Mouse (Mus musculus): ENCODE measurements around the gene Mthfd1. TPM values are rescaled to one million over a fixed set of nuclear protein-coding genes. Genes with fewer than 3 reads are reported as not detected.

The Mthfd1 gene
- polyA plus RNA-seq, 1 experiment from 2014 or later: 65.6 TPM

DNA sequence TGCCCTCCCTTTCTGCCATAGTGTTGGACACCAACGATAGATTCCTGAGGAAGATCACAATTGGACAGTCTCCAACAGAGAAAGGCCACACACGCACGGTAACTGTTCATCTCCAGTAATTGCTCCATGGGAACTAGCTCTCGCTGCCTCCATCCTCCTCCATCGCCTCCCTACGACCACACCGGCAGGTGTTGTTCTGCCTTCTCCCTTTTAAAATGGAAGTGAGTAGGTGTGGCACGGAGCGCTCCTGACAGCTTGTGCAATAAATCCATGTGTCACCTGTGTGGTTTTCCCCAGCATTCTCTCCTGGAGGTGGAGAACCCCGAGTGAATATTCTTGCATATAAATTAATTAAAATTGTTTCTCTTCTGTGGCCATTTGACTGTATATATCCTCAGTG lies 45.3 kb downstream of the Mthfd1 start:
- in situ Hi-C loops (cut with MboI; ENCODE audit: low pct_unique_long_range_greater_than_20kb): no loop called here
- TF ChIP-seq CTCF (IDR thresholded peaks at IDR 0.05): no peak
- CTCF ChIA-PET: interaction anchor here (2.6 kb wide), 1 partner anchor 41 kb away, joined by 10 read pairs; no protein-coding TSS in a partner anchor
- DNase-seq (ENCODE audit: low read depth, low spot score): no peak
- no peak for ATAC-seq
- no peaks in the 10 kb centered on the region for H3K27me3 ChIP-seq
- POLR2A ChIA-PET: no interaction called here

DNA sequence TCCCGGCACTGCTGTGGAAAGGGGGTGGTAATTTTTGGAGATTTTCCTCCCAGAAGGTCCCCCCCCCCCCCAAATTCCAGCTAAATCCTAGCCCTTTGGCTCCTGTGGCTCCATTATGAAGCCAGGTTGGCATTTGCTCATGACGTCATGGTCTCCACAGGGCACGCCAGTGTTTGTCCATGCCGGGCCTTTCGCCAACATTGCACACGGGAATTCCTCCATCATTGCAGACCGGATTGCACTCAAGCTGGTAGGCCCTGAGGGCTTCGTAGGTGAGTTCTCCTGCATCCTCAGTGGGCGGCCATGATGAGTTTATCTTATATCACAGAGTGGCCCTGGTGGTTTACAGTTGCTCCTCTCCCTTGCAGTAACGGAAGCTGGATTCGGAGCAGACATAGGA lies 48.4 kb downstream of the Mthfd1 start:
- TF ChIP-seq CTCF (IDR thresholded peaks at IDR 0.05): no peak
- CTCF ChIA-PET: interaction anchor here (1.4 kb wide), 1 partner anchor 10 kb away, joined by 4 read pairs; no protein-coding TSS in a partner anchor
- POLR2A ChIA-PET: no interaction called here

DNA sequence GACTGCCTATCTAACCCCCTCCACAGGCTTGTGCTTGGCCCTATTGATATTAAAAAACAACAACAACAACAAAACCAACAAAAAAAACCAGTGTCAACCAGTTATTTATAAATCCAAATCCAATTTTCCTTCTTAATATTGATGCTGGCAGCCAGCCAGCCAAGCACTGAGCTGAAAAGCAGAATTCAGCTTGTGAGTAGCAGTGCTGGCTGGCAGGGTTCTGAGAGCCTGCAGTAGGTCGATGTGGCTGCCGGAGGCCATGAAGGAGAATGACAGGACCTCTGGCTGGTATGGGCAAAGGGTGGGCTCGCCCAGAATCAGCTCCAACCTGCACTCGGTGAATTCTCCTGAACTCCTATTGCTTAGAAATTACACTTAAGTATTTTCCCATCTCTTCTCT lies 49.1 kb downstream of the Mthfd1 start:
- ChIA-PET CTCF (interaction anchor here (1.4 kb wide), 1 partner anchor 11 kb away, joined by 4 read pairs; no protein-coding TSS in a partner anchor), POLR2A (no interaction called here)
- no peak for TF ChIP-seq CTCF (IDR thresholded peaks at IDR 0.05)
- no peak for DNase-seq (ENCODE audit: low read depth, low spot score)
- H3K27me3 ChIP-seq: no peaks in the 10 kb centered on the region
- ATAC-seq: no peak
- in situ Hi-C loops (cut with MboI; ENCODE audit: low pct_unique_long_range_greater_than_20kb): no loop called here

More for the DNA sequence above, 48.4 kb downstream of the Mthfd1 start:
- H3K27me3 ChIP-seq: no peaks in the 10 kb centered on the region
- ATAC-seq (no peak), DNase-seq (ENCODE audit: low read depth, low spot score) (no peak)
- in situ Hi-C loops (cut with MboI; ENCODE audit: low pct_unique_long_range_greater_than_20kb): no loop called here

GRCm38 (mm10) chr12:76305107-76305506 lies 50.0 kb downstream of the Mthfd1 start:
- ATAC-seq: no peak
- no peak for TF ChIP-seq CTCF (IDR thresholded peaks at IDR 0.05)
- H3K27me3 ChIP-seq: no peaks in the 10 kb centered on the region
- ChIA-PET CTCF (interaction anchor here (1.4 kb wide), 1 partner anchor 12 kb away, joined by 4 read pairs; no protein-coding TSS in a partner anchor), POLR2A (no interaction called here)
- in situ Hi-C loops (cut with MboI; ENCODE audit: low pct_unique_long_range_greater_than_20kb): no loop called here
- no peak for DNase-seq (ENCODE audit: low read depth, low spot score)

GRCm38 (mm10) chr12:76306852-76307561 lies 51.9 kb downstream of the Mthfd1 start:
- ATAC-seq: no peak
- no peak for TF ChIP-seq CTCF (IDR thresholded peaks at IDR 0.05)
- CTCF ChIA-PET: interaction anchor here (0.8 to 3.1 kb wide), 4 partner anchors 9 to 51 kb away, joined by 3 to 9 read pairs (median 3); no protein-coding TSS in a partner anchor
- no peaks in the 10 kb centered on the region for H3K27me3 ChIP-seq
- POLR2A ChIA-PET: interaction anchor here (0.6 to 1.0 kb wide), 2 partner anchors 12 to 33 kb away, joined by 3 to 7 read pairs; no protein-coding TSS in a partner anchor
- DNase-seq (ENCODE audit: low read depth, low spot score): no peak
- in situ Hi-C loops (cut with MboI; ENCODE audit: low pct_unique_long_range_greater_than_20kb): no loop called here

DNA sequence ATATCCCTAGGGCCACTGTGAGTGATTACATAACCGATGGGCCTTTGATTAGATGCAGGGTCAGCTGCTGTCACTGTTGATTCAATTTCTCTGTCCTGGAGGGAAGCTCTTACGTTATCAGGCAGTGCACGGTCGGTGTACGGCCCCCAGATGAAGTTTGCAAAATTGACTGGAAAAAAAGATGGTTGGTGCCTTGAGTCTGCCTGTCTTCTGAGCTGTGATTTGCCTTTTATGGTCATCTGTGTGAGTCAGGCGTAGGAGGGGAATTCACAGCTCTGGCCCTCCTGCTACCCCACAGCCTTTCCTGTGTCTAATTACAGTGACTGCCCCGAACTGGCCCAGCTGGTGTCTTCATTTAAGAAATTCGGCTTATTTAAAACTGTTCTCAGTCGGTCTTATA lies 52.9 kb downstream of the Mthfd1 start:
- peak; percentile 58 for ATAC-seq
- CTCF ChIA-PET: interaction anchor here (0.8 to 3.1 kb wide), 6 partner anchors 10 to 50 kb away, joined by 3 to 9 read pairs (median 3); no protein-coding TSS in a partner anchor
- DNase-seq (ENCODE audit: low read depth, low spot score): no peak
- POLR2A ChIA-PET: interaction anchor here (0.7 to 1.0 kb wide), 2 partner anchors 9 to 11 kb away, joined by 4 to 7 read pairs; no protein-coding TSS in a partner anchor
- in situ Hi-C loops (cut with MboI; ENCODE audit: low pct_unique_long_range_greater_than_20kb): no loop called here
- TF ChIP-seq CTCF (IDR thresholded peaks at IDR 0.05): no peak
- no peaks in the 10 kb centered on the region for H3K27me3 ChIP-seq

DNA sequence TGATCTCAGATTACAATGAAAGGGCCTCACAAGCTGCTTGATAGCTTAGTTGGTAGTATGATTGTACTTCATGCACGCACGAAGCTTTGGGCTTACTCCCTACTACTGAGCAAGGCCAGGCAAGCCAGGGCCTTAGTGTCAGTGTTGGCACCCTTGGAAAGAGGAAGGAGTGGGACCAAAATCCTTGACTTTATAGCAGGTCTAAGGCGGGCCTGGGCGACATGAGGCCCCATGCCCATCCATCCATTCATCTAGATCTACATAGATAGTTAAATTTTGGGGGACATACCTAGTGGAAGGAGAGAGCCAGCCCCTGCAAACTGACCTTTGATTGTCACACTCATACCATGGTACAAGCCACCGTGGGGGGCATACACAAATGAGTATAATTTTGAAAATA lies 53.3 kb downstream of the Mthfd1 start:
- DNase-seq (ENCODE audit: low read depth, low spot score) (no peak), ATAC-seq (no peak)
- ChIA-PET CTCF (interaction anchor here (1.3 to 3.1 kb wide), 3 partner anchors 14 to 33 kb away, joined by 3 to 9 read pairs (median 5); no protein-coding TSS in a partner anchor), POLR2A (interaction anchor here (0.7 kb wide), 1 partner anchor 9 kb away, joined by 4 read pairs; no protein-coding TSS in a partner anchor)
- TF ChIP-seq CTCF (IDR thresholded peaks at IDR 0.05): no peak
- in situ Hi-C loops (cut with MboI; ENCODE audit: low pct_unique_long_range_greater_than_20kb): no loop called here
- H3K27me3 ChIP-seq: no peaks in the 10 kb centered on the region

- TF ChIP-seq CTCF (IDR thresholded peaks at IDR 0.05): no peak
- ATAC-seq (no peak), DNase-seq (ENCODE audit: low read depth, low spot score) (no peak)
- in situ Hi-C loops (cut with MboI; ENCODE audit: low pct_unique_long_range_greater_than_20kb): no loop called here
- H3K27me3 ChIP-seq: no peaks in the 10 kb centered on the region
- ChIA-PET CTCF (no interaction called here), POLR2A (no interaction called here)
Observed at GRCm38 (mm10) chr12:76310007-76310406, 54.9 kb downstream of the Mthfd1 start.

- ChIA-PET POLR2A (no interaction called here), CTCF (no interaction called here)
- DNase-seq (ENCODE audit: low read depth, low spot score) (no peak), ATAC-seq (no peak)
- no peak for TF ChIP-seq CTCF (IDR thresholded peaks at IDR 0.05)
- in situ Hi-C loops (cut with MboI; ENCODE audit: low pct_unique_long_range_greater_than_20kb): no loop called here
- no peaks in the 10 kb centered on the region for H3K27me3 ChIP-seq
Observed at GRCm38 (mm10) chr12:76310633-76311032, 55.5 kb downstream of the Mthfd1 start.

GRCm38 (mm10) chr12:76311227-76311626 lies 56.1 kb downstream of the Mthfd1 start:
- CTCF ChIA-PET: interaction anchor here (1.4 kb wide), 1 partner anchor 22 kb away, joined by 5 read pairs; no protein-coding TSS in a partner anchor
- in situ Hi-C loops (cut with MboI; ENCODE audit: low pct_unique_long_range_greater_than_20kb): no loop called here
- TF ChIP-seq CTCF (IDR thresholded peaks at IDR 0.05): no peak
- POLR2A ChIA-PET: no interaction called here
- ATAC-seq: no peak
- no peaks in the 10 kb centered on the region for H3K27me3 ChIP-seq
- DNase-seq (ENCODE audit: low read depth, low spot score): no peak

- TF ChIP-seq CTCF (IDR thresholded peaks at IDR 0.05): no peak
- in situ Hi-C loops (cut with MboI; ENCODE audit: low pct_unique_long_range_greater_than_20kb): no loop called here
- ChIA-PET POLR2A (interaction anchor here (0.5 kb wide), 1 partner anchor 91 kb away, joined by 3 read pairs; no protein-coding TSS in a partner anchor), CTCF (interaction anchor here (1.4 kb wide), 1 partner anchor 21 kb away, joined by 5 read pairs; no protein-coding TSS in a partner anchor)
- ATAC-seq (no peak), DNase-seq (ENCODE audit: low read depth, low spot score) (no peak)
- no peaks in the 10 kb centered on the region for H3K27me3 ChIP-seq
Observed at GRCm38 (mm10) chr12:76311951-76312350, 56.9 kb downstream of the Mthfd1 start.

Data from Patski (cell line).